Mouse (Mus musculus): ENCODE results near the gene Smyd1. TPM values are rescaled to one million over a fixed set of nuclear protein-coding genes. Genes with fewer than 3 reads are reported as not detected.

The Smyd1 gene
- 0.16 and 0.43 TPM in 2 replicates for polyA plus RNA-seq (2015; fragmentation: Nextera tagmentation; extraction: Ambion mirVana)

- Histone ChIP-seq H3K27ac (replicated peaks) (no peak within 1 kb of the TSS), H3K27me3 (no peaks in the 10 kb centered on the region), H3K9ac (no peak within 1 kb of the TSS), H3K9me3 (no peaks in the 10 kb centered on the region), H3K4me3 (no peak within 1 kb of the TSS), H3K4me2 (no peak within 1 kb of the TSS), H3K4me1 (replicated peaks) (no peaks in the 10 kb centered on the region), H3K36me3 (no peaks in the 10 kb centered on the region)
- no peak for ATAC-seq (ENCODE audit: low FRiP score, low read depth)
- WGBS = 86% methylated on average over 3 of the region's 3 CpGs
Observed at GRCm38 (mm10) chr6:71321826-71322283, at the start of gene Smyd1. Smyd1 (minus strand) TSS chr6:71322233.

GRCm38 (mm10) chr6:71371085-71371605 is 49.1 kb upstream of the Smyd1 start:
- Histone ChIP-seq H3K4me3 (no peak overlapping the region), H3K4me2 (no peak overlapping the region), H3K36me3 (no peaks in the 10 kb centered on the region), H3K4me1 (replicated peaks) (no peaks in the 10 kb centered on the region), H3K27ac (replicated peaks) (no peak overlapping the region), H3K9ac (no peak overlapping the region), H3K9me3 (no peaks in the 10 kb centered on the region), H3K27me3 (no peaks in the 10 kb centered on the region)
- 86% methylated on average over 5 of the region's 5 CpGs for WGBS
- ATAC-seq (ENCODE audit: low FRiP score, low read depth) = no peak

- 88% methylated on average over 6 of the region's 6 CpGs for WGBS
- no peak overlapping the region for H3K9ac ChIP-seq
- H3K4me1 ChIP-seq (replicated peaks) = no peaks in the 10 kb centered on the region
- no peak for ATAC-seq (ENCODE audit: low FRiP score, low read depth)
- no peaks in the 10 kb centered on the region for H3K27me3 ChIP-seq
- no peaks in the 10 kb centered on the region for H3K9me3 ChIP-seq
- H3K36me3 ChIP-seq = no peaks in the 10 kb centered on the region
- no peak overlapping the region for H3K4me2 ChIP-seq
- H3K27ac ChIP-seq (replicated peaks) = no peak overlapping the region
- no peak overlapping the region for H3K4me3 ChIP-seq
Observed at GRCm38 (mm10) chr6:71369416-71369815, 47.4 kb upstream of the Smyd1 start.

GRCm38 (mm10) chr6:71363995-71364394 is 42.0 kb upstream of the Smyd1 start:
- Histone ChIP-seq H3K4me2 (no peak overlapping the region), H3K27ac (replicated peaks) (no peak overlapping the region), H3K9me3 (no peaks in the 10 kb centered on the region), H3K4me1 (replicated peaks) (no peaks in the 10 kb centered on the region), H3K9ac (no peak overlapping the region), H3K4me3 (no peak overlapping the region), H3K27me3 (no peaks in the 10 kb centered on the region), H3K36me3 (no peaks in the 10 kb centered on the region)
- no peak for ATAC-seq (ENCODE audit: low FRiP score, low read depth)
- 64% methylated on average over 2 of the region's 2 CpGs for WGBS

- Histone ChIP-seq H3K4me2 (no peak overlapping the region), H3K36me3 (no peaks in the 10 kb centered on the region), H3K4me1 (replicated peaks) (no peaks in the 10 kb centered on the region), H3K27me3 (no peaks in the 10 kb centered on the region), H3K27ac (replicated peaks) (no peak overlapping the region), H3K9me3 (no peaks in the 10 kb centered on the region), H3K9ac (no peak overlapping the region), H3K4me3 (no peak overlapping the region)
- WGBS = 89% methylated on average over 10 of the region's 10 CpGs
- ATAC-seq (ENCODE audit: low FRiP score, low read depth) = no peak
Observed at GRCm38 (mm10) chr6:71361156-71361670, 39.2 kb upstream of the Smyd1 start.

GRCm38 (mm10) chr6:71360751-71361150 is 38.7 kb upstream of the Smyd1 start:
- no peaks in the 10 kb centered on the region for H3K27me3 ChIP-seq
- H3K9ac ChIP-seq = no peak overlapping the region
- H3K9me3 ChIP-seq = no peaks in the 10 kb centered on the region
- H3K4me3 ChIP-seq = no peak overlapping the region
- WGBS = 69% methylated on average over 5 of the region's 5 CpGs
- H3K27ac ChIP-seq (replicated peaks) = no peak overlapping the region
- no peaks in the 10 kb centered on the region for H3K36me3 ChIP-seq
- no peak for ATAC-seq (ENCODE audit: low FRiP score, low read depth)
- H3K4me1 ChIP-seq (replicated peaks) = no peaks in the 10 kb centered on the region
- no peak overlapping the region for H3K4me2 ChIP-seq

GRCm38 (mm10) chr6:71360221-71360620 is 38.2 kb upstream of the Smyd1 start:
- no peak overlapping the region for H3K9ac ChIP-seq

GRCm38 (mm10) chr6:71357493-71357892 is 35.5 kb upstream of the Smyd1 start:
- WGBS = 92% methylated on average over 7 of the region's 7 CpGs
- Histone ChIP-seq H3K4me2 (no peak overlapping the region), H3K27ac (replicated peaks) (no peak overlapping the region), H3K9me3 (no peaks in the 10 kb centered on the region), H3K4me3 (no peak overlapping the region), H3K9ac (no peak overlapping the region), H3K4me1 (replicated peaks) (no peaks in the 10 kb centered on the region), H3K27me3 (no peaks in the 10 kb centered on the region), H3K36me3 (no peaks in the 10 kb centered on the region)
- ATAC-seq (ENCODE audit: low FRiP score, low read depth) = no peak

More at GRCm38 (mm10) chr6:71360221-71360620, 38.2 kb upstream of the Smyd1 start:
- Histone ChIP-seq H3K4me3 (no peak overlapping the region), H3K4me1 (replicated peaks) (no peaks in the 10 kb centered on the region), H3K4me2 (no peak overlapping the region), H3K36me3 (no peaks in the 10 kb centered on the region), H3K27ac (replicated peaks) (no peak overlapping the region), H3K27me3 (no peaks in the 10 kb centered on the region), H3K9me3 (no peaks in the 10 kb centered on the region)
- no peak for ATAC-seq (ENCODE audit: low FRiP score, low read depth)
- WGBS = 88% methylated on average over 4 of the region's 4 CpGs

GRCm38 (mm10) chr6:71353722-71354121 is 31.7 kb upstream of the Smyd1 start:
- no peak overlapping the region for H3K9ac ChIP-seq
- ATAC-seq (ENCODE audit: low FRiP score, low read depth) = no peak
- H3K36me3 ChIP-seq = no peaks in the 10 kb centered on the region
- H3K27me3 ChIP-seq = no peaks in the 10 kb centered on the region
- no peaks in the 10 kb centered on the region for H3K4me1 ChIP-seq (replicated peaks)
- no peak overlapping the region for H3K27ac ChIP-seq (replicated peaks)
- H3K9me3 ChIP-seq = no peaks in the 10 kb centered on the region
- 80% methylated on average over 2 of the region's 2 CpGs for WGBS
- no peak overlapping the region for H3K4me3 ChIP-seq
- no peak overlapping the region for H3K4me2 ChIP-seq

- 89% methylated on average over 10 of the region's 10 CpGs for WGBS
- Histone ChIP-seq H3K36me3 (no peaks in the 10 kb centered on the region), H3K4me3 (no peak overlapping the region), H3K27ac (replicated peaks) (no peak overlapping the region), H3K4me1 (replicated peaks) (no peaks in the 10 kb centered on the region), H3K9ac (no peak overlapping the region), H3K4me2 (no peak overlapping the region), H3K9me3 (no peaks in the 10 kb centered on the region), H3K27me3 (no peaks in the 10 kb centered on the region)
- no peak for ATAC-seq (ENCODE audit: low FRiP score, low read depth)
Observed at GRCm38 (mm10) chr6:71352866-71353427, 30.9 kb upstream of the Smyd1 start.

- no peak for ATAC-seq (ENCODE audit: low FRiP score, low read depth)
- Histone ChIP-seq H3K27ac (replicated peaks) (no peak overlapping the region), H3K4me2 (no peak overlapping the region), H3K27me3 (no peaks in the 10 kb centered on the region), H3K4me1 (replicated peaks) (no peaks in the 10 kb centered on the region), H3K9ac (no peak overlapping the region), H3K9me3 (no peaks in the 10 kb centered on the region), H3K36me3 (no peaks in the 10 kb centered on the region), H3K4me3 (no peak overlapping the region)
- 93% methylated on average over 6 of the region's 6 CpGs for WGBS
Observed at GRCm38 (mm10) chr6:71352201-71352600, 30.2 kb upstream of the Smyd1 start.

- no peaks in the 10 kb centered on the region for H3K36me3 ChIP-seq
- no peaks in the 10 kb centered on the region for H3K9me3 ChIP-seq
- 88% methylated on average over 3 of the region's 3 CpGs for WGBS
- no peaks in the 10 kb centered on the region for H3K27me3 ChIP-seq
- H3K4me3 ChIP-seq = no peak overlapping the region
- H3K9ac ChIP-seq = no peak overlapping the region
- H3K4me2 ChIP-seq = no peak overlapping the region
- H3K4me1 ChIP-seq (replicated peaks) = no peaks in the 10 kb centered on the region
- H3K27ac ChIP-seq (replicated peaks) = no peak overlapping the region
- no peak for ATAC-seq (ENCODE audit: low FRiP score, low read depth)
Observed at GRCm38 (mm10) chr6:71351201-71351600, 29.2 kb upstream of the Smyd1 start.

GRCm38 (mm10) chr6:71348006-71348405 is 26.0 kb upstream of the Smyd1 start:
- no peaks in the 10 kb centered on the region for H3K36me3 ChIP-seq
- ATAC-seq (ENCODE audit: low FRiP score, low read depth) = no peak
- no peak overlapping the region for H3K9ac ChIP-seq
- no peak overlapping the region for H3K27ac ChIP-seq (replicated peaks)
- no peaks in the 10 kb centered on the region for H3K27me3 ChIP-seq
- no peak overlapping the region for H3K4me2 ChIP-seq
- 97% methylated on average over 9 of the region's 9 CpGs for WGBS
- H3K9me3 ChIP-seq = no peaks in the 10 kb centered on the region
- no peak overlapping the region for H3K4me3 ChIP-seq
- H3K4me1 ChIP-seq (replicated peaks) = no peaks in the 10 kb centered on the region
